Mouse (Mus musculus) hindbrain, embryonic 11.5 days (tissue): ENCODE results near the gene Pmepa1. TPM values are rescaled to one million over a fixed set of nuclear protein-coding genes. Genes with fewer than 3 reads are reported as not detected.

Experiments used
- ATAC-seq: fragments of 200-750 bp; cut with Nextera tagmentation; 2 replicates; pipeline ENCODE4 v1.8.0; 2017; ENCODE audit warnings: mild to moderate bottlenecking, moderate TSS enrichment, moderate library complexity; ENCODE audit not compliant: low FRiP score
- DNase-seq: peaks from one replicate; pipeline ENCODE4 v3.0.0-alpha.2; 2015; ENCODE audit warnings: low spot score
- H3K27ac ChIP-seq: fragments of 300-500 bp; sonication (generic); 2 replicates; pipeline ENCODE4 v1.5.1; 2014; ENCODE audit warnings: mild to moderate bottlenecking, low read depth, low read length
- H3K27me3 ChIP-seq: fragments of 300-500 bp; sonication (generic); 2 replicates; pipeline ENCODE4 v1.6.1; 2014; ENCODE audit warnings: mild to moderate bottlenecking, low read length, moderate library complexity, mixed read lengths; ENCODE audit not compliant: control insufficient read depth, insufficient read depth
- H3K36me3 ChIP-seq: fragments of 300-500 bp; sonication (generic); 2 replicates; pipeline ENCODE4 v1.6.1; 2014; ENCODE audit warnings: mild to moderate bottlenecking, low read length, moderate library complexity, mixed read lengths; ENCODE audit not compliant: control insufficient read depth, insufficient read depth
- H3K4me1 ChIP-seq: fragments of 300-500 bp; sonication (generic); replicated peaks from 2 replicates; pipeline ENCODE4 v1.6.1; 2014; ENCODE audit warnings: low read length, mixed read lengths; ENCODE audit not compliant: control insufficient read depth, insufficient read depth
- H3K4me2 ChIP-seq: fragments of 300-500 bp; sonication (generic); replicated peaks from 2 replicates; pipeline ENCODE4 v1.6.1; 2014; ENCODE audit warnings: mild to moderate bottlenecking, low read depth, low read length
- H3K4me3 ChIP-seq: fragments of 300-500 bp; sonication (generic); 2 replicates; pipeline ENCODE4 v1.5.1; 2014; ENCODE audit warnings: low read depth, low read length
- H3K9ac ChIP-seq: fragments of 300-500 bp; sonication (generic); 2 replicates; pipeline ENCODE4 v1.6.1; 2014; ENCODE audit warnings: low read depth, low read length
- H3K9me3 ChIP-seq: fragments of 300-500 bp; sonication (generic); 2 replicates; pipeline ENCODE4 v1.6.1; 2016; ENCODE audit warnings: low read length; ENCODE audit not compliant: control insufficient read depth
- WGBS: fragments of 180-500 bp; shearing (Covaris S2); extraction: QIAGEN DNeasy Blood & Tissue Kit; methylation state at CpG from one replicate; pipeline ENCODE4 v1.1.7; 2014; 5-methylcytosine and 5-hydroxymethylcytosine counted together
- polyA plus RNA-seq: library from polyadenylated mRNA; unstranded; fragments of >200 nt; fragmentation: Nextera tagmentation; extraction: Ambion mirVana; gene quantifications from 2 replicates; pipeline ENCODE4 v1.2.1, GENCODE M21; 2014

Gene Pmepa1
- polyA plus RNA-seq, 1 experiment from 2014 or later = 5.0 TPM

- H3K4me2 ChIP-seq = no peak overlapping the region
- no peaks in the 10 kb centered on the region for H3K9me3 ChIP-seq
- peaks cover 34% of the 10 kb centered on the region for H3K4me1 ChIP-seq
- DNase-seq (no peak), ATAC-seq (no peak)
- no peaks in the 10 kb centered on the region for H3K36me3 ChIP-seq
- WGBS = 60% methylated on average over 7 of the region's 7 CpGs
- no peak overlapping the region for H3K9ac ChIP-seq
- H3K27me3 ChIP-seq = no peaks in the 10 kb centered on the region
- no peak overlapping the region for H3K27ac ChIP-seq
- H3K4me3 ChIP-seq = no peak overlapping the region
These were observed 25.2 kb downstream of the Pmepa1 start for GRCm38 (mm10) chr2:173251133-173251532.

- 13% methylated on average over 2 of the region's 2 CpGs for WGBS
- Histone ChIP-seq H3K9me3 (no peaks in the 10 kb centered on the region), H3K27ac (no peak overlapping the region), H3K9ac (no peak overlapping the region), H3K4me1 (peaks cover 33% of the 10 kb centered on the region), H3K27me3 (no peaks in the 10 kb centered on the region), H3K36me3 (no peaks in the 10 kb centered on the region), H3K4me3 (no peak overlapping the region), H3K4me2 (no peak overlapping the region)
- no peak for ATAC-seq
- DNase-seq = no peak
These were observed 25.9 kb downstream of the Pmepa1 start for GRCm38 (mm10) chr2:173250411-173250810.

GRCm38 (mm10) chr2:173249965-173250364 is 26.4 kb downstream of the Pmepa1 start:
- no peak overlapping the region for H3K27ac ChIP-seq
- H3K4me3 ChIP-seq = no peak overlapping the region
- DNase-seq (no peak), ATAC-seq (no peak)
- H3K9ac ChIP-seq = no peak overlapping the region
- H3K27me3 ChIP-seq = no peaks in the 10 kb centered on the region
- H3K36me3 ChIP-seq = no peaks in the 10 kb centered on the region
- peaks cover 33% of the 10 kb centered on the region for H3K4me1 ChIP-seq
- WGBS = 76% methylated on average over 8 of the region's 8 CpGs
- no peak overlapping the region for H3K4me2 ChIP-seq
- no peaks in the 10 kb centered on the region for H3K9me3 ChIP-seq

GRCm38 (mm10) chr2:173249386-173249785 is 26.9 kb downstream of the Pmepa1 start:
- H3K36me3 ChIP-seq = no peaks in the 10 kb centered on the region
- no peaks in the 10 kb centered on the region for H3K27me3 ChIP-seq
- peaks cover 29% of the 10 kb centered on the region for H3K4me1 ChIP-seq
- ATAC-seq = no peak
- no peak overlapping the region for H3K27ac ChIP-seq
- DNase-seq = no peak
- WGBS = 49% methylated on average over 3 of the region's 3 CpGs
- no peak overlapping the region for H3K4me3 ChIP-seq
- no peak overlapping the region for H3K9ac ChIP-seq
- no peaks in the 10 kb centered on the region for H3K9me3 ChIP-seq
- H3K4me2 ChIP-seq = no peak overlapping the region

- Histone ChIP-seq H3K9ac (no peak overlapping the region), H3K4me2 (no peak overlapping the region), H3K27ac (no peak overlapping the region), H3K9me3 (no peaks in the 10 kb centered on the region), H3K27me3 (0 out of 2 replicates have a peak, but pooled peaks cover 2% of the 10 kb centered on the region), H3K4me3 (no peak overlapping the region), H3K4me1 (peaks cover 24% of the 10 kb centered on the region), H3K36me3 (no peaks in the 10 kb centered on the region)
- no peak for ATAC-seq
- 60% methylated on average over 7 of the region's 7 CpGs for WGBS
- no peak for DNase-seq
These were observed 27.5 kb downstream of the Pmepa1 start for GRCm38 (mm10) chr2:173248822-173249221.

GRCm38 (mm10) chr2:173247911-173248310 is 28.4 kb downstream of the Pmepa1 start:
- peaks cover 22% of the 10 kb centered on the region for H3K4me1 ChIP-seq
- H3K4me3 ChIP-seq = no peak overlapping the region
- no peak overlapping the region for H3K4me2 ChIP-seq
- no peak overlapping the region for H3K9ac ChIP-seq
- H3K27me3 ChIP-seq = 0 out of 2 replicates have a peak, but pooled peaks cover 2% of the 10 kb centered on the region
- no peaks in the 10 kb centered on the region for H3K36me3 ChIP-seq
- ATAC-seq (no peak), DNase-seq (no peak)
- no peak overlapping the region for H3K27ac ChIP-seq
- 35% methylated on average over 2 of the region's 2 CpGs for WGBS
- no peaks in the 10 kb centered on the region for H3K9me3 ChIP-seq

- Histone ChIP-seq H3K9ac (no peak overlapping the region), H3K27me3 (0 out of 2 replicates have a peak, but pooled peaks cover 2% of the 10 kb centered on the region), H3K9me3 (no peaks in the 10 kb centered on the region), H3K4me1 (peaks cover 20% of the 10 kb centered on the region), H3K36me3 (no peaks in the 10 kb centered on the region), H3K4me2 (no peak overlapping the region), H3K4me3 (no peak overlapping the region), H3K27ac (no peak overlapping the region)
- no peak for DNase-seq
- 20% methylated on average over 2 of the region's 2 CpGs for WGBS
- no peak for ATAC-seq
These were observed 29.1 kb downstream of the Pmepa1 start for GRCm38 (mm10) chr2:173247197-173247596.

GRCm38 (mm10) chr2:173246688-173247087 is 29.6 kb downstream of the Pmepa1 start:
- ATAC-seq (no peak), DNase-seq (no peak)
- Histone ChIP-seq H3K9ac (no peak overlapping the region), H3K9me3 (no peaks in the 10 kb centered on the region), H3K4me3 (no peak overlapping the region), H3K36me3 (no peaks in the 10 kb centered on the region), H3K4me1 (peaks cover 17% of the 10 kb centered on the region), H3K4me2 (no peak overlapping the region), H3K27me3 (0 out of 2 replicates have a peak, but pooled peaks cover 2% of the 10 kb centered on the region), H3K27ac (no peak overlapping the region)
- WGBS = 66% methylated on average over 8 of the region's 8 CpGs

- Histone ChIP-seq H3K27me3 (0 out of 2 replicates have a peak, but pooled peaks cover 2% of the 10 kb centered on the region), H3K27ac (no peak overlapping the region), H3K4me3 (no peak overlapping the region), H3K4me2 (no peak overlapping the region), H3K9ac (no peak overlapping the region), H3K9me3 (no peaks in the 10 kb centered on the region), H3K36me3 (no peaks in the 10 kb centered on the region), H3K4me1 (peaks cover 27% of the 10 kb centered on the region)
- ATAC-seq = no peak
- DNase-seq = no peak
- 85% methylated on average over 20 of the region's 20 CpGs for WGBS
These were observed 31.1 kb downstream of the Pmepa1 start for GRCm38 (mm10) chr2:173245258-173245657.
